Mouse (Mus musculus): ENCODE results near the gene Gm11567.
A peak's percentile ranks its signal among the peaks of the same experiment; 100 is the strongest.
"Not testable (repeated sequence)": the region's sequence is repeated elsewhere in the genome, so short reads cannot be mapped to it uniquely, and the experiment has no call there.

Gene Gm11567

GRCm38 (mm10) chr11:99878887-99879286 is at the start of gene Gm11567:
Gene Gm11567, plus strand, starts transcription at chr11:99879187.
- DNase-seq, result not testable (repeated sequence)

- DNase-seq, result no peak
These were observed 41.0 kb upstream of the Gm11567 start, which contains the start of gene 2300003K06Rik for GRCm38 (mm10) chr11:99837966-99838365. Gene 2300003K06Rik, minus strand, starts transcription at chr11:99838066.

- DNase-seq, result no peak
These were observed 36.8 kb upstream of the Gm11567 start for GRCm38 (mm10) chr11:99842185-99842584.

GRCm38 (mm10) chr11:99846746-99847145 is 32.2 kb upstream of the Gm11567 start:
- DNase-seq, result no peak

- DNase-seq, result no peak
These were observed 27.5 kb upstream of the Gm11567 start, which contains the start of gene Krtap4-16 for GRCm38 (mm10) chr11:99851508-99851907. Gene Krtap4-16, minus strand, starts transcription at chr11:99851608.

DNA sequence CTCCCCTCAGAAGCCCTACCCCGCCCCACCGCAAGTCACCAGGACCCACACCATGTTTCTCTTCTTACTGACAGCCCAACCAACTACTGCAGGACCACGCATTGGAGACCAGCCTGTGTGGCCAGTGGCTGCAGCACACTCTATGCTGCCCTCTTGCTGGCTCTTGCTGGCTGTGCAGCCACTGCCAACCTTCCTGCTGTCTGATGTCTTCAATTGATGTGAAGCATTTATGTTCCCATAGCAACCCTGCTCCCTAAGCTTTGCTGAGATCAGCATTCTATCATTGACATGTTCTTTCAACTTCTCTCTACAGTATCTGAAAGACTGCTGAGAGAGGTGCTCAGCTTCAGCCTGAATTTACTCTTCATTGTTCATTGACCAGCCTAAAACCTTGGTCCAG is 24.9 kb upstream of the Gm11567 start:
- peak in 1 of 2 experiments; percentile 4 for DNase-seq

DNA sequence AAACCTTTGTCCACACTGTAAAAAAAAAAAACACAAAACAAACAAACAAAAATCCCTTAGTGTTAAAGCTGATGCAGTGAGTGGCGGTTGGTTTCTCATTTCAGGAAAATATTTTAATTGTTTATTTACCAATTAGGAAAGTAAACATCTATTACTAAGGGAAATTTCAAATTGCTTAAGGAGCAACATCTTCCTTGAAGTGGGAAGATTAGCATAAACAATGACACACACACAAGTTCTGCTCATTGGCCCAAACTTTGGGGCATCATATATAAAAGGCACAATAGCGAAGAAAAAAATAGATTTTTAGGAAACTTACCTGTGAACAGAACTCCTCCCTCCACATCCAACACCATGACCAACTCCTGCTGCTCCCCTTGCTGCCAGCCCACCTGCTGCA is 21.4 kb upstream of the Gm11567 start, which contains the start of gene Gm11568:
Gene Gm11568 (plus strand): TSS at position 301 of the 400 bp plus-strand sequence.
- no peak for DNase-seq

DNA sequence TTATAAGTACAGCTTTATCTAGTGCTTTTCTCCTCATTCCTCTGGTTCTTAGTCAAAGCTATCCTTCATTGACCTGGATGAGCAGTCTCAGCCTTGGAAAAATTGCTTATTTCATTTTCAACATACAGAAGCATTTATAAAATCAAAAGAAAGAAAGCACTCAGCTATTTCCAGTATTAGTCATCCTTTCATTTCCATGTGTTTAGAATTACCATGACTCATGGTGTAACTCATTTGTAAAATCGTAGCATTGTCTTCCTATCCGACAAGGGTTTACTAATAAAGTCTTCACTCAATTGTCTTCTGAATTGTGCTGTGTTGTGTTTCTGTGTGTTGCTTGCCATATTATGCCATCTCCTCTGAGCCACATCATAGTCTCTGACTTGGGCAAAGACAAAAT is 20.2 kb upstream of the Gm11567 start:
- DNase-seq, result no peak

GRCm38 (mm10) chr11:99864176-99864575 is 14.8 kb upstream of the Gm11567 start, which contains the start of gene Gm11559:
Gene Gm11559, plus strand, starts transcription at chr11:99864476.
- not testable (repeated sequence) for DNase-seq

GRCm38 (mm10) chr11:99873089-99873488 is 5.9 kb upstream of the Gm11567 start, which contains the start of gene Krtap9-1:
Gene Krtap9-1, plus strand, starts transcription at chr11:99873389.
- not testable (repeated sequence) for DNase-seq

DNA sequence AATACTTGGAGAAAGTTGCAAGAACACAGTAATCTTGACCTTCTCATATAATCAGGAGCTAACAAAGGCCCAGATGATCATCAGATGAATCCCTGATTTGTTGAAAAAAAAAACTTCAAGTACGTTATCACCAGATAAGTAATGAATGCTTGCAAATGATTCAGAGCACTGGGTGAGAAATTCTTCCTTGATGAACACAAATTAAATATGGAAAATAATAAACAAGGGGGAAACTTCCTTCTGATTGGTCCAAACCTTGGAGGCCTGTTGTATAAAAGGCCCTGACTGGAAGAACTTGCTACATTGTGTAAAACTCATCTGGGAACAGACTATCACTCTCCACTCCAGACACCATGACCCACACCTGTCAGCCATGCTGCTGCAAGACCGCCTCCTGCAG is 28.6 kb downstream of the Gm11567 start, which contains the start of gene Krtap31-1:
Gene Krtap31-1 (plus strand): TSS at position 301 of the 400 bp plus-strand sequence.
- no peak for DNase-seq

DNA sequence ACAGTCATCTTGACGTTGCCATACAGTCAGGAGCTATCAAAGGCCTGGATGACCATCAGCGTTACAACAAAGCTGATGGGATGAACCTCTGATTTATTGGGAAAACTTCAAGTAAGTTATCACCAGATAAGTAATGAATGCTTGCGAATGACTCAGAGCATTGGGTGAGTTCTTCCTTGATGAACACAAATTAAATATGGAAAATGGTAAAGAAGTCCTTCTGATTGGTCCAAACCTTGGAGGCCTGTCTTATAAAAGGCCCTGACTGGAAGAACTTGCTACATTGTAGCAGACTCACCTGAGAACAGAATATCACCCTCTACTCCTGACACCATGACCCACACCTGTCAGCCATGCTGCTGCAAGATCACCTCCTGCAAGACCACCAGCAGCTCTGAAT is 35.5 kb downstream of the Gm11567 start, which contains the start of gene Gm11565:
Gene Gm11565 (plus strand): TSS at position 301 of the 400 bp plus-strand sequence.
- DNase-seq, result no peak
